Mouse (Mus musculus) E14TG2a.4 (cell line): ENCODE data around the gene Med18.

ENCODE experiments used
- CTCF ChIP-seq: conservative IDR thresholded peaks from 2 replicates; pipeline ENCODE4 v1.5.1; 2014; ENCODE audit warnings: low read length
- NANOG ChIP-seq: IDR thresholded peaks from 2 replicates; pipeline ENCODE4 v1.6.1; 2014; ENCODE audit warnings: borderline replicate concordance, low read length, mixed read lengths

- no peak for TF ChIP-seq CTCF
- TF ChIP-seq NANOG: no peak
Measured at GRCm38 (mm10) chr4:132506250-132506649, 42.5 kb upstream of the Med18 start.
